Mouse (Mus musculus) olfactory bulb, adult 2 months (tissue): ENCODE results near the gene Mpig6b.

Experiments used
- CTCF ChIP-seq: fragments of 200-500 bp; IDR thresholded peaks from 2 replicates; pipeline ENCODE4 v1.5.1; 2012; ENCODE audit warnings: low read depth, mild to moderate bottlenecking, low read length, moderate library complexity; ENCODE audit not compliant: insufficient read depth
- POLR2A ChIP-seq: fragments of 200-500 bp; IDR thresholded peaks from 2 replicates; pipeline ENCODE4 v1.6.1; 2012; ENCODE audit warnings: mild to moderate bottlenecking, low read depth, low read length, moderate library complexity; ENCODE audit not compliant: insufficient read depth

DNA sequence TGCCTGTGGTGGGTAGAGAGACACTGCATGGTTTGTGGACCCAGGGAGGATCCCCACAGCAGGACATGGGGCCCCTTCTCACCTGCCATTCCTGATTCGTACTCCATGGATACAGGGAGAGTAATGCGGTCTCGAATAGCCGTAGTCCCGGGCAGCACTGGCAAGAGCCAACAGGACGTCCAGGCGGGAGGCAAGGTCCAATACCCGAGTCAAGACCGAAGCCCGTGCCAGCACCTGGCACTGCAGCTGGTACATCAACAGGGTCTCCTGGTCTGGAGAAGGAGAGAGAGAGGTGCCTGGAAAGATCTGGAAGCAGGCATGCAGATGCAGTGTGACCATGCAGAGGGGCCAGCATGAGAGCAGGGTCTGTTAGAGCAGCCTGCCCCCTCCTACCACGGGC lies 34.7 kb downstream of the Mpig6b start:
- TF ChIP-seq CTCF, result no peak
- TF ChIP-seq POLR2A, result no peak
